Mouse (Mus musculus): ENCODE measurements at regions not wholly inside any gene's neighbourhood (a gene's known extent, or its start where the extent isn't known, plus 50 kb on each side); places are given as distances from the start of the nearest gene placed in this dataset.

- ATAC-seq (replicated peaks; ENCODE audit: low read depth, poor library complexity, severe bottlenecking): no peak
These were observed 747.3 kb downstream of the 1700064H15Rik start for GRCm38 (mm10) chr3:18881186-18881585.

GRCm38 (mm10) chr3:18892813-18893212 is 735.7 kb downstream of the 1700064H15Rik start:
- no peak for ATAC-seq (replicated peaks; ENCODE audit: low read depth, poor library complexity, severe bottlenecking)

DNA sequence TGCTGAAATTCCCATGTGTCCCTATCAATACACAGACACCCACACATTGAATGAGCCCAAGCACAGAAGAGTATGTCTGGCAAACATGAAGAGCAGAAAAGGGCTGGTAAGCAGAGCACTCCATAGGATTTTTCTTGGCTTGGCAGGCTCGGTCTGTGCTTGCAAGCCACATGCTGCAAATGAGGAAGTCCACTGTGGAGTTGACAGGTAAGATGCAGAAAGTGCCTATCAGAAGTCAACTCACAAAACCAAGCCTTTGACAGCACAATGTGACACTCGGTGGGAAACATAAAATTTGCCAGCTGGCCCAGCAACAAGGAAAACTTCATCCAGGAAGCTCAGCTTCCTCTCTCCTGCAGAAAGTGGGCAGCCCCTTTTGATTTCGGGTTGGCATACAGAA is 722.7 kb downstream of the 1700064H15Rik start:
- no peak for ATAC-seq (replicated peaks; ENCODE audit: low read depth, poor library complexity, severe bottlenecking)

- ATAC-seq (replicated peaks; ENCODE audit: low read depth, poor library complexity, severe bottlenecking): no peak
These were observed 722.3 kb downstream of the 1700064H15Rik start for GRCm38 (mm10) chr3:18906210-18906609.

DNA sequence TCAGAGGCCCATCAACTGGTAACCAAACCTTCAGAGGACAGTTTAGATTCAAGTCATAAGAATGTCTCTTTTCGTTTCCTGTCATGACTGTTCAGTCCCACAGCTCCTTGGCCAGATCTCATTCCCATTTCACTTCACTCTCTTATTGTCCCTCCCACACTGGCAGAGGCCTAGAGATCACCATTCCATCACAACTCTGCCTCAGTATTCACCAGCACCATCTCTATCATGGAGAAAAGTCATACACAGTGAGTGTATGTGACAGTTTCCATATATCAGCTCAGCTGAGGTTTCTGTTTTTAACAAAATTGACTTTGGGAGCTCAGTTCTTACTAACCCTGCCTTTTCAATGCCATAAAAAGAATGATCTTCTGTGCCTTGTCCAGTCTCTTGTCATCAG is 719.7 kb downstream of the 1700064H15Rik start:
- ATAC-seq (replicated peaks; ENCODE audit: low read depth, poor library complexity, severe bottlenecking): no peak

DNA sequence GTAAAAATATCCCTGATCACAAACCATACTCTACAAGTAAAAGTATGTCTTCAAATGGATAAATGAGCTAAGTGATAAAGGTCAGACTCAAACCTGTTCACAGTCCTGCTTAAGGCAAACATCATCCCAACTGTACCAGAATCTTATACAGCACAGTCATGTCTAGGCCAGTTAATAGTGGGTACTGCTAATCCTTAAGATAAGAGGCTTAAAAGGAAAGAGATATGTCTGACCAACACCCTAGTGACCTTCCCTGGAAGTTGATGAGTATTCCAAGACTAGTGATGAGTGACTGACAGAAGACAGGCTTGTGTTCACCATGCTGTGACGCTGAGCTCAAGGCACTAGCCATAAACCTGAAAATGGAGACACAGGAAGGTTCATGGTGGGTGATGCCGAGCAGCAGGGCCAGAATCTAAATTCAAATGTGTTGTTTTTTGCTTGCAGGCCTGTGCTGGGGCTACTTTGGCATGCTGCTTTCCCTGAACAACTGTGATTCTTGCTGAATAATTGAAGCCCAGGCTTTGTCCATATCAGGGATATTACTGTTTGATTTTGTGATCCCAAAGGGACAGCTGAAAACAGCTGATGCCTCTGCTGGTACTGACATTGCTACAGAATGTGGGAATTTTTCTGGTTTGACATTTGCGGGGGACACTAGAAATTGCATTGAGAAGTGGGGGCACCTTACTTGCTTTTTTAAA is 699.9 kb downstream of the 1700064H15Rik start:
- ATAC-seq (replicated peaks; ENCODE audit: low read depth, poor library complexity, severe bottlenecking): no peak

- ATAC-seq (replicated peaks; ENCODE audit: low read depth, poor library complexity, severe bottlenecking): no peak
These were observed 699.4 kb downstream of the 1700064H15Rik start for GRCm38 (mm10) chr3:18929105-18929492.

- ATAC-seq (replicated peaks; ENCODE audit: low read depth, poor library complexity, severe bottlenecking): no peak
These were observed 695.3 kb downstream of the 1700064H15Rik start for GRCm38 (mm10) chr3:18932983-18933726.

DNA sequence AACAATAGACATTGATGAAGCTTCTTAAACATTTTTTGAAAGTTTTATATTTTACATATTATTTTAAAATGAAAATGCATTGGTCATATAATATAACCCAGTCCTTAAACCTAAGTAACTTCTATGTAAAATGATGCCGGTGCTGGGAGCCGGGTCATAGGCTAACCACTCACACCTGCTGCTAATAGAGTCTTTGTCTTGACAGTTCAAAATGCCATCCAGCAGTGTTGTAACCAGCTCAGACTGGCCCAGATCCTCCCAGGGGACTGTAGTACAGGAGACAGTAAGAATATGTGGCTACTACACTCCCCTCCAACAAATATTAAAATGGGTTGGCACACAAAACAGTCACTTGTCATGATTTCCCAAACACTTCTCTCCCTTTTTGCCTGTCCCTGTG is 693.6 kb downstream of the 1700064H15Rik start:
- no peak for ATAC-seq (replicated peaks; ENCODE audit: low read depth, poor library complexity, severe bottlenecking)

- no peak for ATAC-seq (replicated peaks; ENCODE audit: low read depth, poor library complexity, severe bottlenecking)
These were observed 690.9 kb downstream of the 1700064H15Rik start for GRCm38 (mm10) chr3:18937333-18938122.

DNA sequence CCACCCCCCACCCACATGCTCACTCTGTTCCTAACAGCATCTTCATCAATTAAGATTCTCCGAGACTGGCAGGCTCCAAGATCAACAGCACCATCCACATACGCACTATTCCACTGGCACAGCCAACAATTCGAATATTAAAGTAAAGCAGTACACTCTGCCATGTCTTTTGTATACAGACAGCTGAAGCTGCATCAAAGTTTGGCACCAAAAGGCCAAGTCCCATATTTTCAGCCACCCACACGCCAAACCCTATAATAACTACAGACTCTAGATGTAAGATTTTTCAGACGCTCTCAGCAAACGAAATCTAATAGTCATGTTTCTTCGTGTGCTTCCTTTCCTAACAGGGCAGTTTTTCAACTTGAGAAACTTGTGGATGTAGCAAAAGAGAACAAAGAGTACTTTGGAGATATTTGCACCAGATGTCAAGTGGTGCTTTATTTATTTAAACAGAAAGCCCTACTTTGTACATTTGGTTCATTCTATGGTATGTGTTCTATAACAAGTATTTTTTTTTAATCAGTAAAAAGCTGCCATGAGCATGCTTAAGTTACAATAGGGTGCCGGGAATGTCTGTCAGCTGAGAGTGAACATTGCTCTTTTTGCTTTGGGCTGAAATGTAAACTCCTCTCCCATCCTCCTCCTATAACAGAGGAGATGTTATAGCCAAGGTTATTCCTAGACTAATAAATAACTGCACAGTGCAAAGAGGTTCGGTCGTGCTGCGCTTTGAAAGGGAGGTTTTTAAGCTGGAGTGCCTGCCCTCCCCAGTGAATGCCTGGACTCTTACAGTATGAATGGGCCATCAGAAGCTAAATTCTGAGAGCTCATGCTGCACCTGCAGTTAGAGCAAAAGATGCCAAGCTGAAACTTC is 686.9 kb downstream of the 1700064H15Rik start:
- ATAC-seq (replicated peaks; ENCODE audit: low read depth, poor library complexity, severe bottlenecking): no peak

GRCm38 (mm10) chr3:18960341-18960740 is 668.1 kb downstream of the 1700064H15Rik start:
- no peak for ATAC-seq (replicated peaks; ENCODE audit: low read depth, poor library complexity, severe bottlenecking)

GRCm38 (mm10) chr3:18988662-18989061 is 639.8 kb downstream of the 1700064H15Rik start:
- ATAC-seq (replicated peaks; ENCODE audit: low read depth, poor library complexity, severe bottlenecking): no peak

- no peak for ATAC-seq (replicated peaks; ENCODE audit: low read depth, poor library complexity, severe bottlenecking)
These were observed 638.8 kb downstream of the 1700064H15Rik start for GRCm38 (mm10) chr3:18989577-18990240.

DNA sequence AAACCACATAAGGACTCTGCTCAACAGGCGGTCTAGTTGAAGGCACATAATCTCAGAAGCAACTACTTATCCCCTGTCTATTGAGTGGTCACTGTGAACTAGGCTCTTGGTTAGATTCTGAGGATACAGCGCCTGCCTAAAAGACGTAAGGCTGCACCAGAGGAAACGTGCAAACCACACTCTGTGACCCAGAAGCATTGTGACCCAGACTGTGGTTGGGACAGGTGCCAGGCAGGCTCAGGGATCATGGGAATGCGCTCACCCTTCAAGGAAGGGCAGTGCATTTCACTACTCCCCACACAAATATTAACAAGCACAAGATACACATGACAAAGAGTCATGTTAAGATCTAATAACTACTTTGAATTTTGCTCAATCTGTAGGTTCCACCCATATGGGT is 628.3 kb downstream of the 1700064H15Rik start:
- ATAC-seq (replicated peaks; ENCODE audit: low read depth, poor library complexity, severe bottlenecking): no peak

DNA sequence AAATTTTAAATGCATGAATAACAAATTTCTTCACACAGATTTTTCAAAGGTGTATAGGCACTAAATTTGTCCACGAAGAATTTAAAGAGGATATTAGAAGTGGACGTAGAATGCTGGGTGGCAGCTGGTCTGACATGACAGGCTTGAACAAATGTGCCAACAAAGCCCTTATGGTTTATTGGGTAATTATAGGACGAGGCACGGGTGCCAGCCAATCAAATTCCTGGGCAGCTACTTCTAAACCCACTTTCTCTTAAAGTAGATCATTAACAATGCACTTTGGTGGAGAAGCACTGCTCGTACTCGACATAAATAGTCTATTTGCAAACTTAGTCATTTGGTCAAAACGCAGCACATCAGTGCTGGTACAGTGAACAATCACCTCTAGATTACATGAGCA is 626.4 kb downstream of the 1700064H15Rik start:
- ATAC-seq (replicated peaks; ENCODE audit: low read depth, poor library complexity, severe bottlenecking): no peak

GRCm38 (mm10) chr3:19004792-19005191 is 623.7 kb downstream of the 1700064H15Rik start:
- ATAC-seq (replicated peaks; ENCODE audit: low read depth, poor library complexity, severe bottlenecking): no peak

GRCm38 (mm10) chr3:19044566-19044965 is 583.9 kb downstream of the 1700064H15Rik start:
- no peak for ATAC-seq (replicated peaks; ENCODE audit: low read depth, poor library complexity, severe bottlenecking)

DNA sequence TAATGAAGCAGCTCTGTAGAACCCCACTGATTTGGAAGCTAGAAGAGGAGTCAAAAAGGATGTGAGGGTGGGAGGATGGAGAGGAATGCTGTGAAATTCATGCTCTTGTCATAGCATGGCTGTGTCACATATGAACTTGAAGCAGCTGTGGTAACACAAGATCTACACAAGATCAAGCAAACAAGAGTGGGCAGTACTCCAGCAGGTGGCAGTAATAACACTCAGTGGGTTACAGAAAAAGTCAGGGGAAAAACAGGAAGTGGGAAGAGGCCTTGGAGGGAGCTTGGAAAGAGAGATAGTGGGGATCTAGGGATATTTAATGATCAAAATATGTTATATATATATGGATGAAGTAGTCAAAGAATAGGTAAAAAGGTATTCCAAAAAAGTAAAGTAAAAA is 582.5 kb downstream of the 1700064H15Rik start:
- no peak for ATAC-seq (replicated peaks; ENCODE audit: low read depth, poor library complexity, severe bottlenecking)
